Mouse (Mus musculus): ENCODE data around the gene Sez6l. TPM values are rescaled to one million over a fixed set of nuclear protein-coding genes. Genes with fewer than 3 reads are reported as not detected.

Gene Sez6l
- total and polyA plus RNA-seq, 3 experiments: 0.08 to 0.25 (median 0.09) TPM

DNA sequence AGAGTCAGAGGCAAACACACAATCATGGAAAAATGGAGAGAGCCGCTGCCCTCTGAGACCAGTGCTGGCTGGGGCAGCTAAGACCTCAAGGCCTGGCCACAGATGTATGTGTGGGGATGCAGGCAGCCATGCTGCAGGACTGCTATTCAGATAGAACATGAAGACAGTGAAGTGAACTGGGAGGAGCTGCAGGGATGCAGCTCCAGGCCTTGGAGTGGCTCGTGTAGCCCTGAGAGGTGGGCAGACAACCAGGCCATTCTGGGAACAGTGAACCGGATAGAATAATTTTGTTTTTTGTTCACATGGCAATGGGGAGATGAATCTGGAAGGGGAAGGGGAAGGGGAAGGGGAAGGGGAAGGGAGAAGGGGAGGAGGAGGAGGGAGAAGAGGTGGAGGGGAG lies 51.0 kb downstream of the Sez6l start:
- WGBS: 52% methylated on average over 3 of the region's 3 CpGs
- Histone ChIP-seq H3K9ac (ENCODE audit: low read depth, low read length) (no peak overlapping the region), H3K4me3 (no peak overlapping the region), H3K4me1 (ENCODE audit: control insufficient read depth, insufficient read depth, low read length) (no peaks in the 10 kb centered on the region), H3K27me3 (ENCODE audit: control insufficient read depth, insufficient read depth, low read length) (no peaks in the 10 kb centered on the region; the same call in 1 of the 2 replicates), H3K79me2 (replicated peaks; ENCODE audit: control insufficient read depth, insufficient read depth, low read length) (no peaks in the 10 kb centered on the region), H3K27ac (no peak overlapping the region), H3K36me3 (ENCODE audit: control insufficient read depth, insufficient read depth, low read length) (no peaks in the 10 kb centered on the region)
- intact Hi-C loops (cut with DNase I): no loop called here
- no peak for DNase-seq
- TF ChIP-seq EP300 (IDR thresholded peaks at IDR 0.05; ENCODE audit: insufficient read depth, low read depth, low read length): no peak
- no peak for TF ChIP-seq POLR2A (IDR thresholded peaks at IDR 0.05; ENCODE audit: insufficient read depth, low read depth, low read length)
- TF ChIP-seq CTCF (IDR thresholded peaks at IDR 0.05): no peak

DNA sequence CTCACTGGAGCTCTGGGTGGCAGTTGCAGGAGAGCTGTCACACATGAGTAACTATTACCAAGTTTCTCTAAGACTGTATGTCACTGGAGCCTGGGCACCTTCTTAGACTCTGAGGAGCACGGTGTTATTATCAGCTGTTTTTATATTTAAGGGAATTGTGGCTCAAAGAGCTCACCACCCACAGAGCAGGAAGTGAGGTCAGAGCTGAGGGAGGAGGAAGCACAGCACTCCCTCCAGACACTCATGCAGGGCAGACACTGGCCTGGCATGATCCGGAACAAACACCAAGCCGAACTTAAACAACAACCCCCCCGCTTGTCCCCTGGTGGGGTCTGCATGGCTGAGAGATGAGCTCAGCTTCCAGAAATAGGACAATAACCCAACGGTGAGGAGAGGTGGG lies 51.7 kb downstream of the Sez6l start:
- Histone ChIP-seq H3K27me3 (ENCODE audit: control insufficient read depth, insufficient read depth, low read length) (peaks cover 2% of the 10 kb centered on the region; the same call in 1 of the 2 replicates), H3K27ac (no peak overlapping the region), H3K9ac (ENCODE audit: low read depth, low read length) (no peak overlapping the region), H3K4me1 (ENCODE audit: control insufficient read depth, insufficient read depth, low read length) (no peaks in the 10 kb centered on the region), H3K4me3 (no peak overlapping the region), H3K36me3 (ENCODE audit: control insufficient read depth, insufficient read depth, low read length) (no peaks in the 10 kb centered on the region), H3K79me2 (replicated peaks; ENCODE audit: control insufficient read depth, insufficient read depth, low read length) (no peaks in the 10 kb centered on the region)
- intact Hi-C loops (cut with DNase I): no loop called here
- DNase-seq: no peak
- TF ChIP-seq POLR2A (IDR thresholded peaks at IDR 0.05; ENCODE audit: insufficient read depth, low read depth, low read length) (no peak), CTCF (IDR thresholded peaks at IDR 0.05) (no peak), EP300 (IDR thresholded peaks at IDR 0.05; ENCODE audit: insufficient read depth, low read depth, low read length) (no peak)
- 20% methylated on average over 5 of the region's 5 CpGs for WGBS

DNA sequence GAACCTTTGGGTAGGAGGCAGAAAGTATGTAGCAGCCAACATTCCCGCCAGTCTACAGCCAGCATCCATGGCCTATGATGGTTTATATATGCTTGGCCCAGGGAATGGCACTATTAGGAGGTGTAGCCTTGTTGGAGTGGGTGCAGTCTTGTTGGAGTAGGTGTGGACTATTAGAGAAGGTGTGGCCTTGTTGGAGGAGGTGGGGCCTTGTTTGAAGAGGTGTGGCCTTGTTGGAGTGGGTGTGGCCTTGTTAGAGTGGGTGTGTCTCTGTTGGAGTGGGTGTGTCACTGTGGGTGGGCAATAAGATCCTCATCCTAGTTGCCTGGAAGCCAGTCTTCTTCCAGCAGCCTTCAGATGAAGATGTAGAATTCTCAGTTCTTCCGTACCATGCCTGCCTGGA lies 53.2 kb downstream of the Sez6l start:
- no peaks in the 10 kb centered on the region for H3K79me2 ChIP-seq (replicated peaks; ENCODE audit: control insufficient read depth, insufficient read depth, low read length)
- H3K4me3 ChIP-seq: no peak overlapping the region
- no peak for DNase-seq
- H3K27me3 ChIP-seq (ENCODE audit: control insufficient read depth, insufficient read depth, low read length): peaks cover 5% of the 10 kb centered on the region; the same call in 1 of the 2 replicates
- no peaks in the 10 kb centered on the region for H3K4me1 ChIP-seq (ENCODE audit: control insufficient read depth, insufficient read depth, low read length)
- 93% methylated on average over 2 of the region's 2 CpGs for WGBS
- H3K36me3 ChIP-seq (ENCODE audit: control insufficient read depth, insufficient read depth, low read length): no peaks in the 10 kb centered on the region
- intact Hi-C loops (cut with DNase I): no loop called here
- TF ChIP-seq POLR2A (IDR thresholded peaks at IDR 0.05; ENCODE audit: insufficient read depth, low read depth, low read length) (no peak), EP300 (IDR thresholded peaks at IDR 0.05; ENCODE audit: insufficient read depth, low read depth, low read length) (no peak), CTCF (IDR thresholded peaks at IDR 0.05) (no peak)
- no peak overlapping the region for H3K27ac ChIP-seq
- no peak overlapping the region for H3K9ac ChIP-seq (ENCODE audit: low read depth, low read length)

DNA sequence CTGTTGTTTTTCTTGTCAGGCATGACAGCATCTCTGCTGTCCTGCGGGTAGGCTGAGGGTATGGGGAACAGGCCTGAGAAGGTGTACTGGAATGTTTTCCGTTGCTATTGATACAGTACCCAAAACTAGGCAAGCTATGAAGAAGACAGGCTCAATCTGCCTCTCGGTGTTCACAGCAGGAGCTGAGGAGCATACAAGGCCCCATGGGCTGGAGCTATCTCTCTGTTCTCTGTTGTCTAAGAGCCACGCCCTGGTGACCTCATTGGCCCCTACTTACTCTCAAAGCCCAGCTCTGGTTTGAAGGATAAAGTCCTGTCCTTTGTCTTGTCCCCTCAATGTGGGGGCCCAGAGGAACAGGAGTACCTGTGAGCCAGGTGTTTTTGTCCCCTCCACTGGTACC lies 53.7 kb downstream of the Sez6l start:
- Histone ChIP-seq H3K27ac (no peak overlapping the region), H3K36me3 (ENCODE audit: control insufficient read depth, insufficient read depth, low read length) (no peaks in the 10 kb centered on the region), H3K4me3 (no peak overlapping the region), H3K9ac (ENCODE audit: low read depth, low read length) (no peak overlapping the region), H3K27me3 (ENCODE audit: control insufficient read depth, insufficient read depth, low read length) (peaks cover 5% of the 10 kb centered on the region; the same call in 1 of the 2 replicates), H3K79me2 (replicated peaks; ENCODE audit: control insufficient read depth, insufficient read depth, low read length) (no peaks in the 10 kb centered on the region), H3K4me1 (ENCODE audit: control insufficient read depth, insufficient read depth, low read length) (no peaks in the 10 kb centered on the region)
- WGBS: 85% methylated on average over 4 of the region's 4 CpGs
- no peak for TF ChIP-seq EP300 (IDR thresholded peaks at IDR 0.05; ENCODE audit: insufficient read depth, low read depth, low read length)
- no peak for DNase-seq
- intact Hi-C loops (cut with DNase I): no loop called here

DNA sequence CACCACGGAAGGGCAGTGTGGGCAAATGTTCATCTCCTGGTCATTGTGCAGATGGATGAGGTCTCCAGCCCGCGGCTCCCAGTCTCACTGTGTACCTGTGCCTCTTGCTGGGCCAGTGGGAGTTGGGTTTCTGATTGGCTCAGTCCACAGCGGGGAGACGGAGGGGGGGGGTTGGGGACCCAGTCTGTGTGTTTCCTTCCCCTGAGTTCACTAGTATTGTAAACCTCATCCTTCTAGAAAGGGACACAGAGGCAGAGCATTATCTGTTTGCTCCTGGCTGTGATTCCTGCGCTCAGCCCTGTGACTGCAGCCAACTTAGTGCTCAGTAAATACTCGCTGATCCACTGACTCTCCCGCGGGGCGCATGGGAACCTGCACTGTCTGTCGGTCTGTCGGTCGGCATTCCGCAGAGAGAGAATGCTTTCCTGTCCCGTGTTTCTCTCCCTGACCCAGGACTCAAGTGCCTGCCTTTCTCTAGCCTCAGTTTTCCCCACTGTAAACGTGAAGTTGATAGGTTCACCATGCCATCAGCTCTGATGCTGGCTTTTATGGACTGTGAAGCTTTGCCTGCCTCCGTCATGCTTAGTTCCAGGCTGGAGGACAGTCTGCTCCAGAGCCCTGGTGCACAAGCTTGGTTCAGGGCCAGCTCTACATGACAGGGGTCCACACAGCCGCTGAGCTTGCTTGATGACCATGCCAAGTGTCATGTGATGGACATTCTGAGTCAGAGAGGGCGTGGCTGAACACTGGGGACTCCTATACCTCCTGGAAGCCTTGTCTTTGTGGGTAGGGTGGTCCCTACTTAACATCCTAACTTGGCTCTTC lies 55.1 kb downstream of the Sez6l start:
- peaks cover 5% of the 10 kb centered on the region; the same call in 1 of the 2 replicates for H3K27me3 ChIP-seq (ENCODE audit: control insufficient read depth, insufficient read depth, low read length)
- no peaks in the 10 kb centered on the region for H3K4me1 ChIP-seq (ENCODE audit: control insufficient read depth, insufficient read depth, low read length)
- H3K4me3 ChIP-seq: no peak overlapping the region
- no peak overlapping the region for H3K27ac ChIP-seq
- H3K79me2 ChIP-seq (replicated peaks; ENCODE audit: control insufficient read depth, insufficient read depth, low read length): no peaks in the 10 kb centered on the region
- 14% methylated on average over 19 of the region's 19 CpGs for WGBS
- no peak for TF ChIP-seq EP300 (IDR thresholded peaks at IDR 0.05; ENCODE audit: insufficient read depth, low read depth, low read length)
- no peak for TF ChIP-seq CTCF (IDR thresholded peaks at IDR 0.05)
- TF ChIP-seq POLR2A (IDR thresholded peaks at IDR 0.05; ENCODE audit: insufficient read depth, low read depth, low read length): no peak
- H3K9ac ChIP-seq (ENCODE audit: low read depth, low read length): no peak overlapping the region
- H3K36me3 ChIP-seq (ENCODE audit: control insufficient read depth, insufficient read depth, low read length): no peaks in the 10 kb centered on the region
- intact Hi-C loops (cut with DNase I): no loop called here
- DNase-seq: no peak
